Mouse (Mus musculus) heart, embryonic 15.5 days (tissue): ENCODE measurements around the gene Cep295. TPM values are rescaled to one million over a fixed set of nuclear protein-coding genes. Genes with fewer than 3 reads are reported as not detected.
A peak's percentile ranks its signal among the peaks of the same experiment; 100 is the strongest.

Experiments used
- ATAC-seq: fragments of 200-750 bp; cut with Nextera tagmentation; replicated peaks from 2 replicates; pipeline ENCODE4 v1.8.0; 2017; ENCODE audit warnings: low read depth, moderate TSS enrichment; ENCODE audit not compliant: insufficient number of reproducible peaks, insufficient read depth, low FRiP score
- H3K27ac ChIP-seq: fragments of 300-500 bp; sonication (generic); 2 replicates; pipeline ENCODE4 v1.5.1; 2015; ENCODE audit warnings: mild to moderate bottlenecking, inconsistent platforms
- H3K27me3 ChIP-seq: fragments of 300-500 bp; sonication (generic); 2 replicates; pipeline ENCODE4 v1.6.1; 2015; ENCODE audit warnings: inconsistent platforms
- H3K36me3 ChIP-seq: fragments of 300-500 bp; sonication (generic); 2 replicates; pipeline ENCODE4 v1.6.1; 2015; ENCODE audit warnings: mild to moderate bottlenecking, inconsistent platforms
- H3K4me1 ChIP-seq: fragments of 300-500 bp; sonication (generic); replicated peaks from 2 replicates; pipeline ENCODE4 v1.6.1; 2015; ENCODE audit warnings: inconsistent platforms
- H3K4me2 ChIP-seq: fragments of 300-500 bp; sonication (generic); 2 replicates; pipeline ENCODE4 v1.6.1; 2015; ENCODE audit warnings: inconsistent platforms, mild to moderate bottlenecking, moderate library complexity
- H3K4me3 ChIP-seq: fragments of 300-500 bp; sonication (generic); 2 replicates; pipeline ENCODE4 v1.5.1; 2015; ENCODE audit warnings: mild to moderate bottlenecking, inconsistent platforms
- H3K9ac ChIP-seq: fragments of 300-500 bp; sonication (generic); 2 replicates; pipeline ENCODE4 v1.6.1; 2015; ENCODE audit warnings: mild to moderate bottlenecking, inconsistent platforms
- H3K9me3 ChIP-seq: fragments of 300-500 bp; sonication (generic); replicated peaks from 2 replicates; pipeline ENCODE4 v1.6.1; 2016; ENCODE audit warnings: inconsistent platforms
- WGBS: fragments of 180-500 bp; shearing (Covaris S2); methylation state at CpG from one replicate; pipeline ENCODE4 v1.1.7; 2015; ENCODE audit warnings: mixed read lengths; 5-methylcytosine and 5-hydroxymethylcytosine counted together
- polyA plus RNA-seq: library from polyadenylated mRNA; unstranded; fragments of >200 nt; fragmentation: Nextera tagmentation; extraction: Ambion mirVana; gene quantifications from 2 replicates; pipeline ENCODE4 v1.2.1, GENCODE M21; 2015

The Cep295 gene
- polyA plus RNA-seq = 8.0 and 8.8 TPM in 2 replicates

DNA sequence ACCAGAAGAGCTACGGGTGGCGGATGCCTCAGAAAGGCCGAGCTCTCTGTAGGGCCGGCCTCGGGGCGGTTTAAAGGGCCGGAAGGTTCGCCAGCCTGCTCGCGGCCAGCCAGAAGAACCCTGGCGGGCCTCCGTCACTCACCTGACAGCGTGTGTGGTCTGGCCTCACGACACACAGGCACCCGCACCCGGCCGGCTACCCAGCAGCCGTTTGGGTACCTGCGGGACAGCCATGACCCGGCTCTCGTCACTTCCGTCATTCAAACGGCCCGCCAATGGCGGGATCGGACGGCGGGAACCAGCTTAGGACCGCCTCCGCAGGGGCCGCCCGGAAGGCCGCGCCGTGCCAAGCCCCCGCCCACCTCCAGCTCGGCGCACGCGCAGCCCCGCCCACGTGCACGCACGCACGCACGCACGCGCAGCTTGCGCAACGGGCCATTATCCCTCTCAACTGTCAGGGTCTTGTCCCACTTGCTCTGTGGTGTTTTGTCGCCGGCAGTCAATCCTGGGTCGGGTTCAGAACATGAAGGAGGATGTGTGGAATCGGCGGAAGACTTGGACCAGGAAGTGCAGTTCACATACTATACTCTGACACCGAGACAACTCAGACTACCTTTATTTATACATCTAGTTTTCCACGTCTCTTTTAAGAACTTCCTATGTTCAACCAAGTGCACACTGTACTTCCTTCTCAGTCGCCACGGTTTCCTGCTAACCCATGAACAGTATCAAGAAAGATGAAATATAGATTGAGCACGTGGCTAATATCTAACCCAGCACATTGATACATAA lies at the start of gene Cep295:
Gene Cep295 (minus strand): TSS at position 305 of the 792 bp plus-strand sequence.
- Histone ChIP-seq H3K27me3 (no peaks in the 10 kb centered on the region; the same call in 1 of the 2 replicates), H3K9me3 (no peaks in the 10 kb centered on the region), H3K4me2 (peak within 1 kb of the TSS; percentile 59), H3K27ac (peak within 1 kb of the TSS; percentile 78), H3K9ac (peak within 1 kb of the TSS; percentile 72), H3K4me3 (peak within 1 kb of the TSS; percentile 68), H3K36me3 (peaks cover 3% of the 10 kb centered on the region; the same call in 1 of the 2 replicates), H3K4me1 (peaks cover 15% of the 10 kb centered on the region; the same call in 1 of the 2 replicates)
- WGBS = 2% methylated on average over 60 of the region's 60 CpGs
- peak; percentile 99 for ATAC-seq

DNA sequence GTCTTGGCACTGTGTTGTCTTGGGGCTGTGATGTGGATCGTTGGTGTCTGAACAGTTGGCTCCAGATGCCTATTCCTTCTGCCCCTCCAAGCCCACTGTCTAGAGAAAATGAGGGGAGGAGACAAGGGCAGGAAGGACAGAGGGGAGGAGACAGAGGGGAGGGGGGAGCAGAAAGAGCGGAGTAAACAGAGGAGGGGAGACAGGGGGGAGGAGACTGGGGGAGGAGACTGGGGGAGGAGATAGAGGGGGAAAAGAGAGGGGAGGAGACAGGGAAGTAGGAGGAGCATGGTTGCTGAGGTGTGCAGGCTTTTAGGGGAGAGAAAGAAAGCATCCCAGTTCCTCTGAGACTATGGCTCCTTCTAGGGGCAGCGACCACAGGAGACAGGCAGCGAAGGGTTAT lies 40.0 kb upstream of the Cep295 start:
- no peak for ATAC-seq
- no peaks in the 10 kb centered on the region for H3K27me3 ChIP-seq
- no peaks in the 10 kb centered on the region for H3K36me3 ChIP-seq
- H3K9ac ChIP-seq = no peak overlapping the region
- 54% methylated on average over 4 of the region's 4 CpGs for WGBS
- H3K9me3 ChIP-seq = no peaks in the 10 kb centered on the region
- no peak overlapping the region for H3K4me3 ChIP-seq
- no peak overlapping the region for H3K27ac ChIP-seq
- no peak overlapping the region for H3K4me2 ChIP-seq
- H3K4me1 ChIP-seq = no peaks in the 10 kb centered on the region

DNA sequence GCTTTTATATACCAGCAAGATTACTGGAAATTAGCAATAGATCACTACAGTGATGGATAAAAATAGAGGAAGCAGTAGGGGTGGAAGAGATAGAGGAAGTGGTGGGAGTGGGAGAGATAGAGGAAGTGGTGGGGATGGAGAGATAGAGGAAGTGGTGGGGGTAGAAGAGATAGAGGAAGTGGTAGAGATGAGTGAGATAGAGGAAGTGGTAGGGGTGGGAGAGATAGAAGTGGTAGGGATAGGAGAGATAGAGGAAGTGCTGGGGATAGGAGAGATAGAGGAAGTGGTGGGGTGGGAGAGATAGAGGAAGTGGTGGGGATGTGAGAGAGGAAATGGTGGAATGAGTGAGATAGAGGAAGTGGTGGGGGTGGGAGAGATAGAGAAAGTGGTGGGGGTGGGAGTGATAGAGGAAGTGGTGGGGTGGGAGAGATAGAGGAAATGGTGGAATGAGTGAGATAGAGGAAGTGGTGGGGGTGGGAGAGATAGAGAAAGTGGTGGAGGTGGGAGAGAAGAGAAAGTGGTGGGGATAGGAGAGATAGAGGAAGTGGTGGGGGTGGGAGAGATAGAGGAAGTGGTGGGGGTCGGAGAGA lies 37.9 kb upstream of the Cep295 start:
- 56% methylated on average over 1 of the region's 1 CpGs for WGBS
- Histone ChIP-seq H3K36me3 (no peaks in the 10 kb centered on the region), H3K9ac (no peak overlapping the region), H3K27me3 (no peaks in the 10 kb centered on the region), H3K4me3 (no peak overlapping the region), H3K4me2 (no peak overlapping the region), H3K27ac (no peak overlapping the region), H3K9me3 (no peaks in the 10 kb centered on the region), H3K4me1 (no peaks in the 10 kb centered on the region)
- no peak for ATAC-seq

DNA sequence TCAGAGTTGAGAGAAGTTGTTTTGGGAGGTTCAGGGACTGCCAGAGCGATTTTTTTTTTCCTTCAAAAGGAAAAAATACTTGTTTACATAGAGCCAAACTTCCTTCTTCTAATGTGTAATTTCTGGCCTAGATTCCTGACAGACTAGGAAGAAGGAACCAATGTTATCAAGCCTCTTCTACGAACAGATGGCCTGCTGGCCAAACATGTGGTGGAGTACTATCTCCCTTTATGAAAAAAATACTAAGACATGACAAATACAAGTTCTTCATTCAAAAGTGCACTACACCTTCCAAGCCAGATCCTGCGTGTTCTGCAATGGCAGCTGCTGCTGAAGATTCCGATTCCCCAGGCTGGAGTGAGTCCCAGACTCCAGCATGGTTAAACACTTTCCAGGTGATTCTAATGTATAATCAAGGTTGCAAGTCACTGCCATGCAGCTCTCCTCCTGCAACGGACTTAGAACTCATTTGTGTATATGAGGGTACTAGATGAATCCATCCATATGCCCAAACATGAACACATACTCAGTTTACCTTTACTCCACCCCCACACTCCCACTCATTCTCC lies 29.6 kb upstream of the Cep295 start:
- no peak overlapping the region for H3K9ac ChIP-seq
- no peaks in the 10 kb centered on the region for H3K36me3 ChIP-seq
- no peaks in the 10 kb centered on the region for H3K9me3 ChIP-seq
- no peaks in the 10 kb centered on the region for H3K4me1 ChIP-seq
- H3K27ac ChIP-seq = no peak overlapping the region
- H3K4me3 ChIP-seq = no peak overlapping the region
- no peak overlapping the region for H3K4me2 ChIP-seq
- 68% methylated on average over 5 of the region's 5 CpGs for WGBS
- no peak for ATAC-seq
- H3K27me3 ChIP-seq = no peaks in the 10 kb centered on the region

- H3K27me3 ChIP-seq = no peaks in the 10 kb centered on the region
- no peaks in the 10 kb centered on the region for H3K9me3 ChIP-seq
- no peak overlapping the region for H3K4me3 ChIP-seq
- H3K27ac ChIP-seq = no peak overlapping the region
- H3K4me1 ChIP-seq = no peaks in the 10 kb centered on the region
- ATAC-seq = no peak
- H3K9ac ChIP-seq = no peak overlapping the region
- H3K36me3 ChIP-seq = no peaks in the 10 kb centered on the region
- H3K4me2 ChIP-seq = no peak overlapping the region
- 76% methylated on average over 5 of the region's 5 CpGs for WGBS
These were observed 26.7 kb upstream of the Cep295 start for GRCm38 (mm10) chr9:15384266-15384665.

DNA sequence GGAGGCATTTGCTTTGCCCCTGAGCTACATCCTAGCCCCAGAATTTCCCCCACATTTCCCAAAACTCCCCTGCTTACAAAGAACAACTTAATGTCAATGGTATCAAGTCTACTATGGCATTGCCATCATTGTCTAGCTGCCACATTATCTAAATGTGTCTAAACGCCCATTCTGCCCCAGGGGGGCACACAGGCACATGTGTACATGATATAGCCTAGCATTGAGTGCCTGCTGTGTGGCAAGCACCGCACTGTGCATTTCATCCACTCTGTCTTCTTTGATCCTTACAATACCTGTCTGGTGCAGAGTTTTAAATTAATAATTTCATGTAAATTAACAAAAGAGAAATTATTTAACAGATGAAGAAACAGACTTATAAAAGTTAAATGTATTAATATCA lies 8.7 kb upstream of the Cep295 start:
- no peak overlapping the region for H3K4me3 ChIP-seq
- no peak for ATAC-seq
- no peak overlapping the region for H3K4me2 ChIP-seq
- H3K27me3 ChIP-seq = no peaks in the 10 kb centered on the region
- H3K27ac ChIP-seq = no peak overlapping the region
- WGBS = 57% methylated on average over 2 of the region's 2 CpGs
- no peaks in the 10 kb centered on the region for H3K9me3 ChIP-seq
- H3K36me3 ChIP-seq = no peaks in the 10 kb centered on the region
- H3K9ac ChIP-seq = no peak overlapping the region
- H3K4me1 ChIP-seq = no peaks in the 10 kb centered on the region

DNA sequence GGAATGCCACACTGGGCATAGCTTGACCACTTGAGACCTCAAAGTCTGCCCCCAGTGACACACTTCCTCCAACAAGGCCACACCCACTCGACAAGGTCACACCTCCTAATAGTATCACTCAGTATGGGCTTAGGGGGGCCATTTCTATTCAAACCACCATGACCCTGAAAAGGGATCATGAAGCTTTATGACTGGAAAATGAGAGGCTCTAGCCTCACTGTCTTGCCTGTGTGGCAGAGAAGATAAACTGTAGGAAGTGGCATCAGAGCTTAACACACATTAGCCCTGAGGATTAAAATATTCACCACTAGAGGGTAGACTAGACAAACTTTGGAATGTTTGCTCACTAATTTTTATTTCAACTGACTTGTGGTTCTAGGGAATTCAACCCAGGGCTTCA lies 8.3 kb upstream of the Cep295 start:
- no peak overlapping the region for H3K9ac ChIP-seq
- H3K36me3 ChIP-seq = no peaks in the 10 kb centered on the region
- no peaks in the 10 kb centered on the region for H3K27me3 ChIP-seq
- no peak overlapping the region for H3K4me2 ChIP-seq
- no peak for ATAC-seq
- WGBS = 84% methylated on average over 1 of the region's 1 CpGs
- no peaks in the 10 kb centered on the region for H3K9me3 ChIP-seq
- no peaks in the 10 kb centered on the region for H3K4me1 ChIP-seq
- no peak overlapping the region for H3K27ac ChIP-seq
- no peak overlapping the region for H3K4me3 ChIP-seq

DNA sequence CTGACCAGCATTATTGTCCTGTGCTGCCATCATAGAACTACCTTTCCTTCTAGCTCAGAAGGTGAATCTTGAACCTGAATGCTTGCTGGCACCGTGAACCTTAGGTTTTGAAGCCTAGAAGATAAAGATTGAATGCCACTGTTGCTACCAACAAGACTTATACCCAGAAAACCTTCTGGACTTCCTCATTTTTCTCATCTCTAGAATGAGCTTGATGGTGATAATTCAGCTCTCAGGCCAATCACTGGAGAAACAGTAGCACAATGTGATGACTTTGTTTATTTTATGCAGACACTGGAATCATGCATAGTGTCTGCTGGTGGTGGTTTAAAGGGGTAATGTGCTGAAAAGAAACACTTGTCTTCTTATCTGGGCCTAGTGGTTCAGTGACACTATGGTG lies 7.3 kb upstream of the Cep295 start:
- H3K4me2 ChIP-seq = no peak overlapping the region
- 56% methylated on average over 1 of the region's 1 CpGs for WGBS
- H3K4me3 ChIP-seq = no peak overlapping the region
- no peaks in the 10 kb centered on the region for H3K9me3 ChIP-seq
- H3K9ac ChIP-seq = no peak overlapping the region
- no peaks in the 10 kb centered on the region; the same call in 1 of the 2 replicates for H3K27me3 ChIP-seq
- no peak for ATAC-seq
- H3K27ac ChIP-seq = no peak overlapping the region
- H3K4me1 ChIP-seq = no peaks in the 10 kb centered on the region
- no peaks in the 10 kb centered on the region for H3K36me3 ChIP-seq

DNA sequence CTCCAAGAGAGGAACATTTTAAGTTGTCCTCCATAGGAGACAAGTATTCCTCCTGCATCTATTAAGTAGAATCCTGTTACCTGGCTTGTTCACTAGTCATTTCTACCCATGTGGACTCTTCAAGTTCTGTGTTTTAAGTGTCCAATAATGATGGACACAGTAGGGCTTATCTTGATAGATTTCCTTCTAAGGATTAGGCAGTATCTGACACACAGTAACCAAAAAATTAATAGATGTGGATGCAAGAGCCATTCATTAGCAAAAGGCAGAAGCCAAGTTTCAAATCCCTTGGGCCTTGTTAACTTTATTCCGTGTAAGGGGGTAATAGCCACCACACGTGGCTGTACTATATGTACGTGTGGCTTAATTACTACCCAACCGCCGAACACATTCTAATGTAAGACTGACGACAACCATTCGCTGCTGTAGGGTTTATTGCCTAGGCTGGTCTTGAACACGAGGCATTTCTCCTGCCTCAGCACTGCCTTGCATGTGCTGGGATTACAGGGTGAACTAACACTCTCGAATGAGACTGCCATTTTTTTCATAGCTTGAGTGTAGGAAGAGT lies 588 bp downstream of the Cep295 start:
- Histone ChIP-seq H3K4me3 (peak overlapping the region; percentile 68), H3K27ac (peak overlapping the region; percentile 66), H3K36me3 (peaks cover 8% of the 10 kb centered on the region), H3K4me1 (peaks cover 15% of the 10 kb centered on the region; the same call in 1 of the 2 replicates), H3K4me2 (peak overlapping the region; percentile 59), H3K9me3 (no peaks in the 10 kb centered on the region), H3K9ac (peak overlapping the region; percentile 72), H3K27me3 (no peaks in the 10 kb centered on the region; the same call in 1 of the 2 replicates)
- 1% methylated on average over 9 of the region's 9 CpGs for WGBS
- ATAC-seq = peak; percentile 36

- H3K36me3 ChIP-seq = peaks cover 44% of the 10 kb centered on the region
- H3K4me3 ChIP-seq = no peak overlapping the region
- ATAC-seq = no peak
- WGBS = 74% methylated on average over 2 of the region's 2 CpGs
- H3K9me3 ChIP-seq = no peaks in the 10 kb centered on the region
- H3K4me2 ChIP-seq = no peak overlapping the region
- H3K27me3 ChIP-seq = no peaks in the 10 kb centered on the region
- no peak overlapping the region for H3K9ac ChIP-seq
- H3K4me1 ChIP-seq = no peaks in the 10 kb centered on the region
- no peak overlapping the region for H3K27ac ChIP-seq
These were observed 7.7 kb downstream of the Cep295 start for GRCm38 (mm10) chr9:15349925-15350324.

DNA sequence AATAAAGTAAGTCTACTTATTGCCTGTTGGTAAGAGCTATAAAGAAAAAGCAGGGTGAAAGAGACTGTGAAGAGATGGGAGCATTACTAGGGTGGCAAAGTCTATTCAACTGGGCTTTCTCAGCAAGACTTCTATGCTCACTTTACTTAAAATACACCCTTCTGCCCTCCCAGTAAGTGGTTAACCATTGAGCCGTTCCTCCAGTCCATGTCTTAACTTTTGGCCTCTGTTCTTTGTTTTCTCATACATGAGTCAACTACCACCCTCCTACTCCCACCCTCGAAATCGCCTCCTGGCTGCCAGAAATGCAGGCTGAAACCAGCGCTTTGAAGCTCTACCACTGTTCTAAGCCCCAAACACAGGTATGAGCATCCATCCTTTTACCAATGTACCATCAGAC lies 19.8 kb downstream of the Cep295 start:
- Histone ChIP-seq H3K27ac (no peak overlapping the region), H3K9me3 (no peaks in the 10 kb centered on the region), H3K4me1 (no peaks in the 10 kb centered on the region), H3K4me3 (no peak overlapping the region), H3K9ac (no peak overlapping the region), H3K27me3 (no peaks in the 10 kb centered on the region), H3K36me3 (peaks cover 76% of the 10 kb centered on the region), H3K4me2 (no peak overlapping the region)
- WGBS = 89% methylated on average over 4 of the region's 4 CpGs
- no peak for ATAC-seq
